Mouse (Mus musculus) lung, embryonic 14.5 days (tissue): ENCODE data around the gene Ano6. TPM values are rescaled to one million over a fixed set of nuclear protein-coding genes. Genes with fewer than 3 reads are reported as not detected.
A peak's percentile ranks its signal among the peaks of the same experiment; 100 is the strongest.

Experiments used
- ATAC-seq: fragments of 200-750 bp; cut with Nextera tagmentation; 2 replicates; pipeline ENCODE4 v1.8.0; 2017; ENCODE audit warnings: mild to moderate bottlenecking, moderate TSS enrichment, moderate library complexity; ENCODE audit not compliant: insufficient read depth
- DNase-seq: peaks from one replicate; pipeline ENCODE4 v3.0.0-alpha.2; 2015
- H3K27ac ChIP-seq: fragments of 300-500 bp; sonication (generic); 2 replicates; pipeline ENCODE4 v1.5.1; 2014; ENCODE audit warnings: low read depth, mild to moderate bottlenecking, moderate library complexity
- H3K27me3 ChIP-seq: fragments of 300-500 bp; sonication (generic); 2 replicates; pipeline ENCODE4 v1.6.1; 2014; ENCODE audit warnings: low read length, control low read depth; ENCODE audit not compliant: insufficient read depth
- H3K36me3 ChIP-seq: fragments of 300-500 bp; sonication (generic); 2 replicates; pipeline ENCODE4 v1.6.1; 2014; ENCODE audit warnings: control low read depth; ENCODE audit not compliant: insufficient read depth
- H3K4me1 ChIP-seq: fragments of 300-500 bp; sonication (generic); 2 replicates; pipeline ENCODE4 v1.6.1; 2014; ENCODE audit warnings: antibody characterized with exemption, control low read depth; ENCODE audit not compliant: insufficient read depth
- H3K4me2 ChIP-seq: fragments of 300-500 bp; sonication (generic); 2 replicates; pipeline ENCODE4 v1.6.1; 2014; ENCODE audit warnings: mild to moderate bottlenecking
- H3K4me3 ChIP-seq: fragments of 300-500 bp; sonication (generic); 2 replicates; pipeline ENCODE4 v1.5.1; 2014; ENCODE audit warnings: low read depth, low read length
- H3K9ac ChIP-seq: fragments of 300-500 bp; sonication (generic); 2 replicates; pipeline ENCODE4 v1.6.1; 2014
- H3K9me3 ChIP-seq: fragments of 300-500 bp; sonication (generic); 2 replicates; pipeline ENCODE4 v1.6.1; 2016; ENCODE audit warnings: low read depth, low read length, control low read depth
- CTCF ChIP-seq: IDR thresholded peaks from 2 replicates; pipeline ENCODE4 v1.5.1; 2016; ENCODE audit warnings: antibody characterized with exemption, low read depth
- WGBS: fragments of 180-500 bp; shearing (Covaris S2); extraction: QIAGEN DNeasy Blood & Tissue Kit; methylation state at CpG from one replicate; pipeline ENCODE4 v1.1.7; 2014; 5-methylcytosine and 5-hydroxymethylcytosine counted together
- polyA plus RNA-seq: library from polyadenylated mRNA; unstranded; fragments of >200 nt; fragmentation: Nextera tagmentation; extraction: Ambion mirVana; gene quantifications from 2 replicates; pipeline ENCODE4 v1.2.1, GENCODE M21; 2014

Ano6 gene
- polyA plus RNA-seq, 1 experiment from 2014 or later: 54.7 TPM

- WGBS: 76% methylated on average over 10 of the region's 10 CpGs
- ATAC-seq: no peak
These were observed 183.5 kb downstream of the Ano6 start for GRCm38 (mm10) chr15:95974021-95974597.

DNA sequence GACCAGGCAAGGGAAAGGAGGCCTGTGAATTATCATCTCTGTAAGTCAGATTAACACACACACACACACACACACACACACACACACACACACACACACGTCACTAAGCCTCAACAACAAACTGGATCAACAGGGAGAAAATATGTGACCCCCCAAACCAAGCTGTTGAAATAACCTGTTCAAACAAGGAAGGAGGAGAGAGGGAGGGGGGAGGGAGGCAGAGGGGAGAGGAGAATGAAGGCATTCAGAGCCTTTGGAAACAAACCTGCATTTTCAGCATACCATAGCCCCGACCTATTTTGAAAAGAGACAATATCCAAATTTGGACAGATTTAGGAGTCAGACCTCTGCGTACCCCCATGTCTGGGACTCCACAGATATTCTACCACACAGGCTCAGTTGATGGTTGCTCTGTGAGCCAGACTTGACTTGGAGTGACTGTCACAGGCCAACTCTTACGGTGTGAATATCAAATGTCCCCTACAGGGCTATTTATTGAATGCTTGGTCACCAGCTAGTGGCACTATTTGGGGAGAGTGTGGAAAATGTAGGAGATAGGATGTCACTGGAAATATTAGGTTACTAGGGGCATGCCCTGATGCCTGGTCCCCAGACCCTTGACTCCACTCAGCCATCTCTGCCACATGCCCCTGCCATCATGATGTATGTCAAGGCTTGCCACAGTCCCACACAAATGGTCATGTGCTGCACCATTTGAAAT, 185.7 kb downstream of the Ano6 start:
- Histone ChIP-seq H3K9me3 (no peaks in the 10 kb centered on the region), H3K4me3 (no peak overlapping the region), H3K27me3 (no peaks in the 10 kb centered on the region), H3K9ac (no peak overlapping the region), H3K4me2 (no peak overlapping the region), H3K36me3 (peaks cover 27% of the 10 kb centered on the region), H3K27ac (peak overlapping the region; percentile 47; the same call in 1 of the 2 replicates), H3K4me1 (0 out of 2 replicates have a peak, but pooled peaks cover 4% of the 10 kb centered on the region)
- DNase-seq: peak; percentile 8
- ATAC-seq: peak; percentile 55
- no peak for TF ChIP-seq CTCF
- WGBS: 47% methylated on average over 4 of the region's 4 CpGs

More at GRCm38 (mm10) chr15:95974021-95974597, 183.5 kb downstream of the Ano6 start:
- no peaks in the 10 kb centered on the region for H3K9me3 ChIP-seq
- no peak overlapping the region for H3K27ac ChIP-seq
- H3K9ac ChIP-seq: no peak overlapping the region
- TF ChIP-seq CTCF: no peak
- H3K4me1 ChIP-seq: 0 out of 2 replicates have a peak, but pooled peaks cover 4% of the 10 kb centered on the region
- H3K27me3 ChIP-seq: no peaks in the 10 kb centered on the region
- no peak overlapping the region for H3K4me2 ChIP-seq
- H3K4me3 ChIP-seq: no peak overlapping the region
- H3K36me3 ChIP-seq: peaks cover 34% of the 10 kb centered on the region
- DNase-seq: no peak

GRCm38 (mm10) chr15:95977169-95977938, 186.7 kb downstream of the Ano6 start:
- Histone ChIP-seq H3K4me3 (no peak overlapping the region), H3K4me2 (no peak overlapping the region), H3K27ac (no peak overlapping the region), H3K36me3 (peaks cover 22% of the 10 kb centered on the region), H3K9ac (no peak overlapping the region), H3K4me1 (0 out of 2 replicates have a peak, but pooled peaks cover 4% of the 10 kb centered on the region), H3K9me3 (no peaks in the 10 kb centered on the region), H3K27me3 (no peaks in the 10 kb centered on the region)
- peak; percentile 32 for DNase-seq
- 59% methylated on average over 8 of the region's 8 CpGs for WGBS
- ATAC-seq: peak; percentile 26; the same call in 1 of the 2 replicates
- TF ChIP-seq CTCF: no peak

GRCm38 (mm10) chr15:95977939-95978252, 187.3 kb downstream of the Ano6 start:
- WGBS: 66% methylated on average over 3 of the region's 3 CpGs
- Histone ChIP-seq H3K9ac (no peak overlapping the region), H3K9me3 (no peaks in the 10 kb centered on the region), H3K27ac (no peak overlapping the region), H3K4me2 (no peak overlapping the region), H3K36me3 (peaks cover 17% of the 10 kb centered on the region), H3K27me3 (no peaks in the 10 kb centered on the region), H3K4me1 (0 out of 2 replicates have a peak, but pooled peaks cover 4% of the 10 kb centered on the region), H3K4me3 (no peak overlapping the region)
- TF ChIP-seq CTCF: no peak
- ATAC-seq (no peak), DNase-seq (no peak)

DNA sequence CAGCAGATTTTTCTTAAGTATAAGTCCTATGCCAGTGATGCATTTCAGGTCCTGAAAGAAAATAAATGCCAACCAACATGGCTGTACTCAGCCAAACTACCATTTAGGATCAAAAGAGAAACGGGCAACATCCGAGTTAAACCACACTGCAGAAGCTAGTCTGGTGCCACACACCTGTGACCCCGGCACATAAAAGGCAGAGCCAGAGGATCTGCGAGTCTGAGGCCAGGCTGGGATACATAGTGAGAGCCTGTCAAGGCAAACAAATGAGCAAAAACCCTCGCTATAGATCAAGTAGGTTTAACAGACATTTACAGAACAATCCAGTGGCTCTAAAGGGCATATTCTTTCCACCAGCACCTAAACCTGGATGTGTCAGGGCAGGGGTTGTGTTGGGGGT, 190.0 kb downstream of the Ano6 start:
- Histone ChIP-seq H3K9me3 (no peaks in the 10 kb centered on the region), H3K4me3 (no peak overlapping the region), H3K9ac (no peak overlapping the region), H3K36me3 (no peaks in the 10 kb centered on the region), H3K27ac (no peak overlapping the region), H3K4me2 (no peak overlapping the region), H3K27me3 (no peaks in the 10 kb centered on the region), H3K4me1 (0 out of 2 replicates have a peak, but pooled peaks cover 4% of the 10 kb centered on the region)
- DNase-seq: no peak
- no peak for ATAC-seq
- WGBS: 48% methylated on average over 5 of the region's 5 CpGs
- TF ChIP-seq CTCF: no peak

DNA sequence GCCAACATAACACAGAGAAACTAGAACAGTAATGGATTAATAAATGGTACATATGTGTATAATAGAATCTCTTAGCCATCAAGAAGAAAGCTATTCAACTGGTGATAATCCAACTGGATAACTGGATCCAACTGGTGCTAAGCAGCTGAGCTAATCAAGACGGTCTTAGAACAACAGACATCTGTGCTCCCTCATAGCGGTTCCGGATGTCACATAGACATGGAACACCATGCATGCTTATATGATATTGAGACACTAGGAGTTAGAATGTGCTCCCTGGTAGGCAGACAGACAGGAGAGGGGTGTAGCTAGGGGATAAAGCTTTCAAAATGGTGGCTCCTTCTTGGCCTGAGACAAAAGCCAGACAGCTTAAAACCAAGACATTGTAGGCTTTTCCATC, 197.3 kb downstream of the Ano6 start:
- Histone ChIP-seq H3K36me3 (no peaks in the 10 kb centered on the region), H3K4me1 (no peaks in the 10 kb centered on the region), H3K4me2 (no peak overlapping the region), H3K9ac (no peak overlapping the region), H3K4me3 (no peak overlapping the region), H3K9me3 (peaks cover 8% of the 10 kb centered on the region; the same call in 1 of the 2 replicates), H3K27ac (no peak overlapping the region), H3K27me3 (no peaks in the 10 kb centered on the region)
- 89% methylated on average over 3 of the region's 3 CpGs for WGBS
- no peak for TF ChIP-seq CTCF
- no peak for ATAC-seq
- no peak for DNase-seq
